Mouse (Mus musculus) testis, adult 2 months (tissue): ENCODE measurements at regions not wholly inside any gene's neighbourhood (a gene's known extent, or its start where the extent isn't known, plus 50 kb on each side); places are given as distances from the start of the nearest gene placed in this dataset.

Experiments
- H3K27ac ChIP-seq: fragments of 200-500 bp; 2 replicates; pipeline ENCODE4 v1.5.1; 2012; ENCODE audit warnings: low read depth, low read length; ENCODE audit not compliant: control insufficient read depth, insufficient read depth
- H3K27me3 ChIP-seq: fragments of 200-500 bp; 2 replicates; pipeline ENCODE4 v1.6.1; 2012; ENCODE audit warnings: mild to moderate bottlenecking, low read length, moderate library complexity; ENCODE audit not compliant: control insufficient read depth, insufficient read depth
- H3K36me3 ChIP-seq: fragments of 200-500 bp; 2 replicates; pipeline ENCODE4 v1.6.1; 2012; ENCODE audit warnings: mild to moderate bottlenecking, low read length; ENCODE audit not compliant: control insufficient read depth, insufficient read depth
- H3K4me1 ChIP-seq: fragments of 200-500 bp; 2 replicates; pipeline ENCODE4 v1.6.1; 2012; ENCODE audit warnings: low read length; ENCODE audit not compliant: control insufficient read depth, insufficient read depth
- H3K4me3 ChIP-seq: fragments of 200-500 bp; 2 replicates; pipeline ENCODE4 v1.5.1; 2012; ENCODE audit warnings: low read depth, mild to moderate bottlenecking, low read length, moderate library complexity, mixed read lengths; ENCODE audit not compliant: control insufficient read depth
- CTCF ChIP-seq: fragments of 200-500 bp; IDR thresholded peaks from 2 replicates; pipeline ENCODE4 v1.5.1; 2012; ENCODE audit warnings: low read depth, mild to moderate bottlenecking, inconsistent platforms, low read length, moderate library complexity; ENCODE audit not compliant: control insufficient read depth, insufficient read depth, insufficient replicate concordance
- POLR2A ChIP-seq: fragments of 200-500 bp; IDR thresholded peaks from 2 replicates; pipeline ENCODE4 v1.6.1; 2012; ENCODE audit warnings: low read depth, mild to moderate bottlenecking, inconsistent platforms, low read length, moderate library complexity; ENCODE audit not compliant: control insufficient read depth

DNA sequence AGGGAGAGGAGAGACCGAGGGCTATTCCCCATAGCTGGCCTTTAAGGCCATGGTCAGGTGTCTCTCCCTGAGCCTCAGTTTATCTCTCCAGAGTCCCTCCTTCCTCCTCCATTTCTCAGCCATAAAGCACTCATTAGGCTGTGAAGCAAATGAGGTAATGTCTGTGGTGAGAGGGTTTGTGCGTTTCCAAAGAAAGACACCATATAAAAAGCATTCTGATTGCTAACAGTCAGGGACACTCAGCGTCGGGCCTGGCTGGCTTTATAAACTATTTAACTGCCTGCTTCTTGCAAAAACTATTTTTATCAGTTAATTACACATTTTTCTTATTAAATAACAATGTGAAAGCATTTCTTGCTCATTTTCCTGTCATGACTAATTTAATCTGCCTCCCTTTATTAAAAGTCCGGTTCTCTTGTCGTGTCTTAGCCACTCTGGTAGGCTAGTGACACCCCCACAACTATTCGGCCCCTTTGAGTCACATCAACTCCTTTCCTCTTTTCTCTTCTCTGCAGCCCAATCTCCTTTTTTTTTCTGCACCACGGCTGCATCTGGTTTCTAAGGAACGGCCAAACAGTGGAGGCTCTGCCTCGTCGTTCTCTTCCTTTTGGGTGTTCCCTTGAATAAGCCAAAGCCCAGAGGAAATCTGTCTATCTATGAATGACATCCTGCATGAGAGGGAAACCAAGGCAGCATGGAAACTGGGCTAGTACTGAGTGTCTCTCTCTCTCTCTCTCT is 114.6 kb upstream of the Lmo4 start:
- Histone ChIP-seq H3K4me3 (no peak overlapping the region), H3K4me1 (no peaks in the 10 kb centered on the region), H3K27ac (no peak overlapping the region), H3K27me3 (no peaks in the 10 kb centered on the region), H3K36me3 (no peaks in the 10 kb centered on the region)
- TF ChIP-seq POLR2A, result no peak
- no peak for TF ChIP-seq CTCF

DNA sequence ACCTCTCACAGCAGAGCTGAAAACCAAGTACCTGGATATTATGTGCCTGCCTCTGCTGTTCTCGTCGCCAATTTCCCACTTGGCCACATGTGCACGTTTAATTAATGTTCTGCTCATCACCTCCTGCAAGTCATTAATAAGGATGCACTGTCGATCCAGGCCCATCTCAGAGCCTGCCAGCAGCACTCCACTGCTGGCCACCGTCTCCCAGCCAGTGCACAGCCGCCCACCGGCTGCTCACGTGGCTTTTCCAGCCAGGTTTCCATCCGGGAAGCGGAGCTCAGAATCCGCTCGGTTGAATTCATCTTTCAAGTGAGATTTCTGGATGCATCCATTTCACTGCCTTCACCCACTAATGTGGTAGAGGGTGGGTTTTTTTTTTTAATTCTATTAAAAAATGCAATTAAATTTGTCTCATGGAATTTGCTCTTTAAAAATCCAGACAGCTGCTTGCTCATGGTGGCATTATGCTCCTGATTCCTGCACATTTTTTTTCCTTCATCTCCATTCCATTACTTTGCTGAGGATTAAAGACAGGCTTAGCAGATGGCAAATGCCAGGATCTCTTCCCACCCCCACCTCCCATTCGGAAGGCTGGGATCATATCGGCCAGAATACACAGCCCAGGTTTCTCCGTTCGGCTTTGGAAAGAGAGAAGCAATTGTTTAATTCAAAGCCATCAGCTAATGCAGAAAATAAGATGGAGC is 113.9 kb upstream of the Lmo4 start:
- no peaks in the 10 kb centered on the region for H3K4me1 ChIP-seq
- H3K4me3 ChIP-seq, result no peak overlapping the region
- H3K27me3 ChIP-seq, result no peaks in the 10 kb centered on the region
- no peak overlapping the region for H3K27ac ChIP-seq
- H3K36me3 ChIP-seq, result no peaks in the 10 kb centered on the region
- TF ChIP-seq CTCF (no peak), POLR2A (no peak)

GRCm38 (mm10) chr3:144310748-144311147 is 105.7 kb upstream of the Lmo4 start:
- TF ChIP-seq CTCF, result no peak
- TF ChIP-seq POLR2A, result no peak
- Histone ChIP-seq H3K4me3 (no peak overlapping the region), H3K4me1 (no peaks in the 10 kb centered on the region), H3K36me3 (no peaks in the 10 kb centered on the region), H3K27ac (no peak overlapping the region), H3K27me3 (no peaks in the 10 kb centered on the region)

DNA sequence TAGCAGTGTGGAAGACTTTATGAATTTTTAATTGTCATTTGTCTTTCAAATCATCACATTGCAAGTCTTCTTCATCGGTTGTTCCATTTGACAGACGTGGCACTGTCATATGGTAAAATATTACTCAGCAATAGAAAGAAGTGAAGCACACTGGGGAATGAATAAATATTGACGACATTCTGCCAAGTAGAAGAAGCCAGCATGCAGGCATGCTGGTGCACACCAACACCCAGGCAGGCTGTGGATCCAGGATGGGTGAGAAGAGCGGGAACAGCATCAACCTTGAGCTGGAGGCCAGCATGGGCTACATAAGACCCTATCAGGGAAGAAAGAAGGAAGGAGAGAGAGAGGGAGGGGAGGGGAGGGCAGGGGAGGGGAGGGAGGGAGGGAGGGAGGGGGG is 103.6 kb upstream of the Lmo4 start:
- H3K4me3 ChIP-seq, result no peak overlapping the region

DNA sequence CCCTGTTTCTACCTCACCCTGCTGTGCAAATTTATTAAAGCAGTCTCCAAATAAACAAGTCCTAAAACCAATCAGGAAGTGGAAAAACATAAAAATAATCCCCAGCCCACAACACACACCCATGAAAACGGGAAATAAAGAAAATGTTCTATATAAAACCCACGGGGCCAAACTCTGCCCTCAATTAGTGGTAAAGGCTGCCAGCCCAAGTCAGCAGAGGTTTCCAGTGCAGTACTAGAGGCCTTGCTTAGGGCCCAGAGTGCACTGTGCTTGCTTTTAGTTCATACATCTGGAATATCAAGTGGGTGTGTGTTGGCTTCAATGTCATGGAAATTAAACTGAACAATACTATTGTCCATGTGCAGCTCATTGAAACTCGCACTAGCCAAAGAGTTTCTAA is 102.5 kb upstream of the Lmo4 start:
- no peak for TF ChIP-seq POLR2A
- TF ChIP-seq CTCF, result no peak
- Histone ChIP-seq H3K4me3 (no peak overlapping the region), H3K36me3 (no peaks in the 10 kb centered on the region), H3K27ac (no peak overlapping the region), H3K4me1 (no peaks in the 10 kb centered on the region), H3K27me3 (no peaks in the 10 kb centered on the region)

More for the DNA sequence above, 103.6 kb upstream of the Lmo4 start:
- H3K27me3 ChIP-seq, result no peaks in the 10 kb centered on the region
- H3K4me1 ChIP-seq, result no peaks in the 10 kb centered on the region
- TF ChIP-seq CTCF (no peak), POLR2A (no peak)
- no peak overlapping the region for H3K27ac ChIP-seq
- no peaks in the 10 kb centered on the region for H3K36me3 ChIP-seq

GRCm38 (mm10) chr3:144305456-144305855 is 100.4 kb upstream of the Lmo4 start:
- H3K27ac ChIP-seq, result no peak overlapping the region
- H3K27me3 ChIP-seq, result no peaks in the 10 kb centered on the region
- no peak overlapping the region for H3K4me3 ChIP-seq
- TF ChIP-seq CTCF (no peak), POLR2A (no peak)
- no peaks in the 10 kb centered on the region for H3K4me1 ChIP-seq
- H3K36me3 ChIP-seq, result no peaks in the 10 kb centered on the region

- no peaks in the 10 kb centered on the region for H3K36me3 ChIP-seq
- H3K27me3 ChIP-seq, result no peaks in the 10 kb centered on the region
- H3K27ac ChIP-seq, result no peak overlapping the region
- no peak overlapping the region for H3K4me3 ChIP-seq
- TF ChIP-seq POLR2A, result no peak
- no peaks in the 10 kb centered on the region for H3K4me1 ChIP-seq
Observed at GRCm38 (mm10) chr3:144304924-144305323, 99.9 kb upstream of the Lmo4 start.
